Mouse (Mus musculus) thymus, adult 2 months (tissue): ENCODE measurements around the gene Rimkla. TPM values are rescaled to one million over a fixed set of nuclear protein-coding genes. Genes with fewer than 3 reads are reported as not detected.

ENCODE experiments used
- DNase-seq: peaks from one replicate; pipeline ENCODE4 v3.0.0; 2021
- H3K27ac ChIP-seq: fragments of 200-500 bp; 2 replicates; pipeline ENCODE4 v1.5.1; 2012; ENCODE audit warnings: low read length, control low read depth; ENCODE audit not compliant: control insufficient read depth, insufficient read depth
- H3K27me3 ChIP-seq: fragments of 200-500 bp; 2 replicates; pipeline ENCODE4 v1.6.1; 2012; ENCODE audit warnings: mild to moderate bottlenecking, low read length, moderate library complexity, mixed read lengths; ENCODE audit not compliant: control insufficient read depth, insufficient read depth
- H3K36me3 ChIP-seq: fragments of 200-500 bp; 2 replicates; pipeline ENCODE4 v1.6.1; 2012; ENCODE audit warnings: mild to moderate bottlenecking, low read length, moderate library complexity; ENCODE audit not compliant: control insufficient read depth, insufficient read depth
- H3K4me1 ChIP-seq: fragments of 200-500 bp; replicated peaks from 2 replicates; pipeline ENCODE4 v1.6.1; 2012; ENCODE audit warnings: low read length; ENCODE audit not compliant: control insufficient read depth, insufficient read depth
- H3K4me3 ChIP-seq: fragments of 200-500 bp; 2 replicates; pipeline ENCODE4 v1.5.1; 2012; ENCODE audit warnings: mild to moderate bottlenecking, low read length, control low read depth, moderate library complexity; ENCODE audit not compliant: control insufficient read depth, insufficient read depth
- CTCF ChIP-seq: fragments of 200-500 bp; IDR thresholded peaks from 2 replicates; pipeline ENCODE4 v1.5.1; 2012; ENCODE audit warnings: mild to moderate bottlenecking, control low read depth, low read length, moderate library complexity, borderline replicate concordance; ENCODE audit not compliant: control insufficient read depth, poor library complexity, insufficient read depth; ENCODE audit errors: extremely low read depth
- POLR2A ChIP-seq: fragments of 200-500 bp; IDR thresholded peaks from 2 replicates; pipeline ENCODE4 v1.6.1; 2012; ENCODE audit warnings: mild to moderate bottlenecking, low read length, control low read depth, moderate library complexity; ENCODE audit not compliant: control insufficient read depth, poor library complexity, insufficient read depth; ENCODE audit errors: extremely low read depth
- WGBS: fragments of 180-500 bp; shearing (Covaris S2); methylation state at CpG from one replicate; pipeline ENCODE4 v1.1.7; 2018; 5-methylcytosine and 5-hydroxymethylcytosine counted together
- polyA plus RNA-seq: library from polyadenylated mRNA; depleted of rRNA; stranded (reverse); fragments of >200 nt; gene quantifications from 2 replicates; pipeline ENCODE4 v1.2.3, GENCODE M21; 2012

The Rimkla gene
- polyA plus RNA-seq, 1 experiment = 1.8 TPM

DNA sequence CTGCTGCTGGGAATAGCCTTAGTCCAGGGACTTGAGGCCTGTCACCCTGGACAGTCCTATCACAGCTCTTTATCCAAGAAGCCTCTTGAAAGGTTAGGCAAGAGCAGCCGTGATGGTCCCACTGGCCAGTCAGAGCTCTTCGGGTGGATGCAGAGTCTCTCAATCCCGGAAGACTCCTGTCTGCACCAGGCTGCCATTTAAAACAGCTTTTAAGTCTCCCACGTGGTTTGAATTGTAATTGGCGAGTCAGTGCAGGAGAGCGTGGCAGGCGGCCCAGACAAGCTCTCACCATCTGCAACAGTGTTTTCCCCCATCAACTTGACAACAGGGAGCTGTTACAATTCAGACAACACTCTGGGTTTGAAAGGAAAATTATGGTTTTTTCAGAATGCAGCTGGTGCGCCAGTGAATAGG is 31.7 kb downstream of the Rimkla start:
- TF ChIP-seq CTCF (no peak), POLR2A (no peak)
- Histone ChIP-seq H3K27ac (no peak overlapping the region), H3K27me3 (no peaks in the 10 kb centered on the region), H3K36me3 (no peaks in the 10 kb centered on the region), H3K4me3 (no peak overlapping the region), H3K4me1 (peaks cover 8% of the 10 kb centered on the region)
- no peak for DNase-seq
- 84% methylated on average over 8 of the region's 8 CpGs for WGBS

GRCm38 (mm10) chr4:119460296-119460695 is 32.1 kb downstream of the Rimkla start:
- Histone ChIP-seq H3K27ac (no peak overlapping the region), H3K4me3 (no peak overlapping the region), H3K36me3 (no peaks in the 10 kb centered on the region), H3K4me1 (peaks cover 8% of the 10 kb centered on the region), H3K27me3 (no peaks in the 10 kb centered on the region)
- WGBS = 72% methylated on average over 5 of the region's 5 CpGs
- TF ChIP-seq POLR2A (no peak), CTCF (no peak)
- DNase-seq = peak; percentile 34

GRCm38 (mm10) chr4:119453533-119453932 is 38.9 kb downstream of the Rimkla start:
- WGBS = 63% methylated on average over 6 of the region's 6 CpGs
- H3K27ac ChIP-seq = no peak overlapping the region
- DNase-seq = no peak
- H3K4me3 ChIP-seq = no peak overlapping the region
- H3K36me3 ChIP-seq = no peaks in the 10 kb centered on the region
- no peaks in the 10 kb centered on the region for H3K27me3 ChIP-seq
- H3K4me1 ChIP-seq = no peaks in the 10 kb centered on the region
- TF ChIP-seq CTCF = no peak
- TF ChIP-seq POLR2A = no peak

GRCm38 (mm10) chr4:119453128-119453527 is 39.3 kb downstream of the Rimkla start:
- no peak for DNase-seq
- TF ChIP-seq POLR2A (no peak), CTCF (no peak)
- no peaks in the 10 kb centered on the region for H3K27me3 ChIP-seq
- no peaks in the 10 kb centered on the region for H3K4me1 ChIP-seq
- no peak overlapping the region for H3K27ac ChIP-seq
- 77% methylated on average over 5 of the region's 5 CpGs for WGBS
- no peaks in the 10 kb centered on the region for H3K36me3 ChIP-seq
- no peak overlapping the region for H3K4me3 ChIP-seq

- WGBS = 73% methylated on average over 7 of the region's 7 CpGs
- H3K4me3 ChIP-seq = no peak overlapping the region
- DNase-seq = no peak
- no peaks in the 10 kb centered on the region for H3K27me3 ChIP-seq
- TF ChIP-seq CTCF = no peak
- no peak for TF ChIP-seq POLR2A
- H3K27ac ChIP-seq = no peak overlapping the region
- no peaks in the 10 kb centered on the region for H3K36me3 ChIP-seq
- no peaks in the 10 kb centered on the region for H3K4me1 ChIP-seq
Observed at GRCm38 (mm10) chr4:119450436-119450835, 42.0 kb downstream of the Rimkla start.

GRCm38 (mm10) chr4:119447786-119448185 is 44.6 kb downstream of the Rimkla start:
- Histone ChIP-seq H3K4me3 (no peak overlapping the region), H3K27me3 (no peaks in the 10 kb centered on the region), H3K4me1 (no peaks in the 10 kb centered on the region), H3K27ac (no peak overlapping the region), H3K36me3 (no peaks in the 10 kb centered on the region)
- DNase-seq = no peak
- WGBS = 92% methylated on average over 3 of the region's 3 CpGs
- TF ChIP-seq POLR2A (no peak), CTCF (no peak)

- Histone ChIP-seq H3K27ac (no peak overlapping the region), H3K4me1 (no peaks in the 10 kb centered on the region), H3K36me3 (no peaks in the 10 kb centered on the region), H3K27me3 (no peaks in the 10 kb centered on the region), H3K4me3 (no peak overlapping the region)
- 97% methylated on average over 6 of the region's 6 CpGs for WGBS
- no peak for DNase-seq
- TF ChIP-seq POLR2A (no peak), CTCF (no peak)
Observed at GRCm38 (mm10) chr4:119447261-119447660, 45.2 kb downstream of the Rimkla start.
